Mouse (Mus musculus) thymus, postnatal 25 days (tissue): Measurements from ENCODE around the gene Misp.

Experiments used
- DNase-seq: peaks from one replicate; pipeline ENCODE4 v3.0.0; 2022

The Misp gene

GRCm38 (mm10) chr10:79879527-79879926 is 58.7 kb downstream of the Misp start:
- DNase-seq: no peak
